Mouse (Mus musculus): ENCODE results near the gene Svop. TPM values are rescaled to one million over a fixed set of nuclear protein-coding genes. Genes with fewer than 3 reads are reported as not detected.

Svop gene
- polyA plus RNA-seq, 1 experiment from 2014 or later = 0.08 TPM

- Histone ChIP-seq H3K27me3 (ENCODE audit: insufficient read depth, low read length) (no peaks in the 10 kb centered on the region), H3K4me1 (replicated peaks; ENCODE audit: insufficient read depth, low read length) (0 out of 2 replicates have a peak, but pooled peaks cover 8% of the 10 kb centered on the region), H3K4me2 (ENCODE audit: low read length) (peak within 1 kb of the TSS; percentile 25), H3K27ac (peak within 1 kb of the TSS; percentile 76), H3K9ac (ENCODE audit: low read depth, low read length) (no peak within 1 kb of the TSS), H3K36me3 (ENCODE audit: insufficient read depth, low read length) (no peaks in the 10 kb centered on the region), H3K4me3 (replicated peaks; ENCODE audit: low read depth, low read length) (no peak within 1 kb of the TSS), H3K9me3 (replicated peaks; ENCODE audit: low read length) (no peaks in the 10 kb centered on the region)
- WGBS = 34% methylated on average over 5 of the region's 5 CpGs
- no peak for TF ChIP-seq CTCF (IDR thresholded peaks at IDR 0.05; ENCODE audit: low read depth)
- DNase-seq (ENCODE audit: low spot score) = peak; percentile 52
- ATAC-seq (replicated peaks; ENCODE audit: low FRiP score, low read depth) = peak; percentile 89
Measured at GRCm38 (mm10) chr5:114003542-114003941, 87.8 kb downstream of the Svop start, which contains the start of gene Dao. Gene Dao, plus strand, starts transcription at chr5:114003703.

GRCm38 (mm10) chr5:113999382-113999781 is 92.0 kb downstream of the Svop start:
- ATAC-seq (replicated peaks; ENCODE audit: low FRiP score, low read depth) (no peak), DNase-seq (ENCODE audit: low spot score) (no peak)
- no peaks in the 10 kb centered on the region for H3K27me3 ChIP-seq (ENCODE audit: insufficient read depth, low read length)
- H3K36me3 ChIP-seq (ENCODE audit: insufficient read depth, low read length) = no peaks in the 10 kb centered on the region
- no peak overlapping the region for H3K4me3 ChIP-seq (replicated peaks; ENCODE audit: low read depth, low read length)
- 0 out of 2 replicates have a peak, but pooled peaks cover 4% of the 10 kb centered on the region for H3K4me1 ChIP-seq (replicated peaks; ENCODE audit: insufficient read depth, low read length)
- H3K9me3 ChIP-seq (replicated peaks; ENCODE audit: low read length) = no peaks in the 10 kb centered on the region
- TF ChIP-seq CTCF (IDR thresholded peaks at IDR 0.05; ENCODE audit: low read depth) = no peak
- H3K27ac ChIP-seq = 0 out of 2 replicates have a peak overlapping the region, but pooled peaks have one; percentile 6
- 48% methylated on average over 5 of the region's 5 CpGs for WGBS
- H3K9ac ChIP-seq (ENCODE audit: low read depth, low read length) = no peak overlapping the region
- no peak overlapping the region for H3K4me2 ChIP-seq (ENCODE audit: low read length)

- ATAC-seq (replicated peaks; ENCODE audit: low FRiP score, low read depth) (no peak), DNase-seq (ENCODE audit: low spot score) (no peak)
- Histone ChIP-seq H3K4me3 (replicated peaks; ENCODE audit: low read depth, low read length) (no peak overlapping the region), H3K9me3 (replicated peaks; ENCODE audit: low read length) (no peaks in the 10 kb centered on the region), H3K27me3 (ENCODE audit: insufficient read depth, low read length) (no peaks in the 10 kb centered on the region), H3K9ac (ENCODE audit: low read depth, low read length) (no peak overlapping the region), H3K36me3 (ENCODE audit: insufficient read depth, low read length) (no peaks in the 10 kb centered on the region), H3K27ac (peak overlapping the region; percentile 13; the same call in 1 of the 2 replicates), H3K4me2 (ENCODE audit: low read length) (no peak overlapping the region), H3K4me1 (replicated peaks; ENCODE audit: insufficient read depth, low read length) (0 out of 2 replicates have a peak, but pooled peaks cover 4% of the 10 kb centered on the region)
- 33% methylated on average over 2 of the region's 2 CpGs for WGBS
- no peak for TF ChIP-seq CTCF (IDR thresholded peaks at IDR 0.05; ENCODE audit: low read depth)
Measured at GRCm38 (mm10) chr5:113996458-113996857, 94.9 kb downstream of the Svop start.

- H3K9ac ChIP-seq (ENCODE audit: low read depth, low read length) = peak within 1 kb of the TSS; percentile 88
- peak within 1 kb of the TSS; percentile 92 for H3K27ac ChIP-seq
- ATAC-seq (replicated peaks; ENCODE audit: low FRiP score, low read depth) = peak; percentile 84
- 0 out of 2 replicates have a peak, but pooled peaks cover 4% of the 10 kb centered on the region for H3K4me1 ChIP-seq (replicated peaks; ENCODE audit: insufficient read depth, low read length)
- DNase-seq (ENCODE audit: low spot score) = peak; percentile 92
- no peaks in the 10 kb centered on the region for H3K27me3 ChIP-seq (ENCODE audit: insufficient read depth, low read length)
- H3K4me2 ChIP-seq (ENCODE audit: low read length) = peak within 1 kb of the TSS; percentile 83
- H3K4me3 ChIP-seq (replicated peaks; ENCODE audit: low read depth, low read length) = peak within 1 kb of the TSS; percentile 85
- TF ChIP-seq CTCF (IDR thresholded peaks at IDR 0.05; ENCODE audit: low read depth) = no peak; the same call in 1 of the 2 replicates
- no peaks in the 10 kb centered on the region for H3K36me3 ChIP-seq (ENCODE audit: insufficient read depth, low read length)
- WGBS = under 1% methylated on average over 71 of the region's 83 CpGs
- no peaks in the 10 kb centered on the region for H3K9me3 ChIP-seq (replicated peaks; ENCODE audit: low read length)
Measured at GRCm38 (mm10) chr5:113993487-113994465, 97.6 kb downstream of the Svop start, which contains the start of gene Ssh1. Gene Ssh1, minus strand, starts transcription at chr5:113993894.

- DNase-seq (ENCODE audit: low spot score) (peak; percentile 47), ATAC-seq (replicated peaks; ENCODE audit: low FRiP score, low read depth) (peak; percentile 65)
- under 1% methylated on average over 22 of the region's 22 CpGs for WGBS
- no peaks in the 10 kb centered on the region for H3K36me3 ChIP-seq (ENCODE audit: insufficient read depth, low read length)
- 0 out of 2 replicates have a peak, but pooled peaks cover 4% of the 10 kb centered on the region for H3K4me1 ChIP-seq (replicated peaks; ENCODE audit: insufficient read depth, low read length)
- no peak for TF ChIP-seq CTCF (IDR thresholded peaks at IDR 0.05; ENCODE audit: low read depth)
- peak overlapping the region; percentile 88 for H3K9ac ChIP-seq (ENCODE audit: low read depth, low read length)
- H3K27me3 ChIP-seq (ENCODE audit: insufficient read depth, low read length) = no peaks in the 10 kb centered on the region
- peak overlapping the region; percentile 85 for H3K4me3 ChIP-seq (replicated peaks; ENCODE audit: low read depth, low read length)
- H3K9me3 ChIP-seq (replicated peaks; ENCODE audit: low read length) = no peaks in the 10 kb centered on the region
- H3K4me2 ChIP-seq (ENCODE audit: low read length) = peak overlapping the region; percentile 83
- H3K27ac ChIP-seq = peak overlapping the region; percentile 92
Measured at GRCm38 (mm10) chr5:113993031-113993486, 98.3 kb downstream of the Svop start.

GRCm38 (mm10) chr5:113992339-113992831 is 99.0 kb downstream of the Svop start:
- peak overlapping the region; percentile 88 for H3K9ac ChIP-seq (ENCODE audit: low read depth, low read length)
- H3K36me3 ChIP-seq (ENCODE audit: insufficient read depth, low read length) = no peaks in the 10 kb centered on the region
- DNase-seq (ENCODE audit: low spot score) (peak; percentile 62), ATAC-seq (replicated peaks; ENCODE audit: low FRiP score, low read depth) (no peak)
- H3K27me3 ChIP-seq (ENCODE audit: insufficient read depth, low read length) = no peaks in the 10 kb centered on the region
- TF ChIP-seq CTCF (IDR thresholded peaks at IDR 0.05; ENCODE audit: low read depth) = no peak
- H3K4me1 ChIP-seq (replicated peaks; ENCODE audit: insufficient read depth, low read length) = 0 out of 2 replicates have a peak, but pooled peaks cover 4% of the 10 kb centered on the region
- peak overlapping the region; percentile 92 for H3K27ac ChIP-seq
- H3K4me3 ChIP-seq (replicated peaks; ENCODE audit: low read depth, low read length) = peak overlapping the region; percentile 85
- 8% methylated on average over 12 of the region's 12 CpGs for WGBS
- H3K9me3 ChIP-seq (replicated peaks; ENCODE audit: low read length) = no peaks in the 10 kb centered on the region
- H3K4me2 ChIP-seq (ENCODE audit: low read length) = peak overlapping the region; percentile 83

All from kidney, postnatal 0 days (tissue).